Mouse (Mus musculus) testis, adult 2 months (tissue): Measurements from ENCODE around the gene Nfkb1. TPM values are rescaled to one million over a fixed set of nuclear protein-coding genes. Genes with fewer than 3 reads are reported as not detected.
A peak's percentile ranks its signal among the peaks of the same experiment; 100 is the strongest.

Source experiments
- H3K27ac ChIP-seq: fragments of 200-500 bp; 2 replicates; pipeline ENCODE4 v1.5.1; 2012; ENCODE audit warnings: low read depth, low read length; ENCODE audit not compliant: control insufficient read depth, insufficient read depth
- H3K27me3 ChIP-seq: fragments of 200-500 bp; 2 replicates; pipeline ENCODE4 v1.6.1; 2012; ENCODE audit warnings: mild to moderate bottlenecking, low read length, moderate library complexity; ENCODE audit not compliant: control insufficient read depth, insufficient read depth
- H3K36me3 ChIP-seq: fragments of 200-500 bp; 2 replicates; pipeline ENCODE4 v1.6.1; 2012; ENCODE audit warnings: mild to moderate bottlenecking, low read length; ENCODE audit not compliant: control insufficient read depth, insufficient read depth
- H3K4me1 ChIP-seq: fragments of 200-500 bp; 2 replicates; pipeline ENCODE4 v1.6.1; 2012; ENCODE audit warnings: low read length; ENCODE audit not compliant: control insufficient read depth, insufficient read depth
- H3K4me3 ChIP-seq: fragments of 200-500 bp; 2 replicates; pipeline ENCODE4 v1.5.1; 2012; ENCODE audit warnings: low read depth, mild to moderate bottlenecking, low read length, moderate library complexity, mixed read lengths; ENCODE audit not compliant: control insufficient read depth
- CTCF ChIP-seq: fragments of 200-500 bp; IDR thresholded peaks from 2 replicates; pipeline ENCODE4 v1.5.1; 2012; ENCODE audit warnings: low read depth, mild to moderate bottlenecking, inconsistent platforms, low read length, moderate library complexity; ENCODE audit not compliant: control insufficient read depth, insufficient read depth, insufficient replicate concordance
- POLR2A ChIP-seq: fragments of 200-500 bp; IDR thresholded peaks from 2 replicates; pipeline ENCODE4 v1.6.1; 2012; ENCODE audit warnings: low read depth, mild to moderate bottlenecking, inconsistent platforms, low read length, moderate library complexity; ENCODE audit not compliant: control insufficient read depth
- polyA plus RNA-seq: library from polyadenylated mRNA; depleted of rRNA; stranded (reverse); fragments of >200 nt; gene quantifications from 2 replicates; pipeline ENCODE4 v1.2.3, GENCODE M21; 2012

The Nfkb1 gene
- polyA plus RNA-seq, 1 experiment = 13.4 TPM

DNA sequence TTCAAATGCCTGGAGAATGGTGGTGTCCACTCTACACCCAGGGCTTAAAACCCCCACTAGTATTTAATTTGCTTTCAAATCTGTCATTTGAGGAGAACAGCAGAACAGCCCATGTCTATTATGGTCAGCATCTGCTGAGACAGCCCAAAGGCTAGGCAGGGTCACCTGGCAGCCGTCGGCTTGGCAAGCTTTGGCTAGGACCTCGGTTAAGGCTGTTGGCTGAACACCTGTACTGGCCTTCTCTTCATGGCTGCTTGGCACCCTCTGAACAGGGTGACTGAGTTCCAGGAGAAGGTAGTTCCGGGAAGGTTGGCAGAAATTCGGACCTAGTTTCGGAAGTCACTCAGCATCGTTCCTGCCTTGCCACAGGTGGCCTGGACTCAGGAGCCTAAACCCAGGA is 109.1 kb downstream of the Nfkb1 start:
- Histone ChIP-seq H3K4me3 (no peak overlapping the region), H3K27me3 (no peaks in the 10 kb centered on the region), H3K36me3 (no peaks in the 10 kb centered on the region), H3K27ac (no peak overlapping the region), H3K4me1 (no peaks in the 10 kb centered on the region)
- TF ChIP-seq POLR2A (no peak), CTCF (no peak)

DNA sequence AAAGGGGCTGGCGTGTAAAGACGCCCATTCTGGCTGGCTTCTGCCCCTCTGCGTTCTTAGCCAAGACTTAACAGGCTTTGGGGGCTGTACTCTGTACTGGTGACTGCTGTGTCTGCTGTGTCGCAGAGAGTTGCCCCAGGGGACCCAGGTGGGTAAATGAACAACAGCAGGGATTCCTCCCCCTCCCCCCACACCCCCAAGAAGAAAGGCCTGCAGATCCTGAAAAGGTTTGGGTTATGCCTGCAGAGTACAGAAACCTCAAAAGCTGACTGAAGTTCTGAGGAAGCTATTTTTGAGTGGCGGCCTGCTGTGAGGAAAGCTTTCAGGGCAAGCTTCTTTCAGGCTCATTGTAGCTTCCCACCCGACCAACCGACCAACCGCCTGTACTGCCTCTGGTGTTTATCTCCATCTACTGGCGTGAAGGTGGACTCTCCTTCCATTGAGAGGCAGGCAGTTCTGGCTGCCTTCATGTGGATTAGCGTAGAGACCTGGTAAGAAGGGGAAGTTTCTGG is 109.7 kb downstream of the Nfkb1 start:
- Histone ChIP-seq H3K27ac (peak overlapping the region; percentile 30), H3K36me3 (no peaks in the 10 kb centered on the region), H3K27me3 (no peaks in the 10 kb centered on the region), H3K4me3 (no peak overlapping the region), H3K4me1 (no peaks in the 10 kb centered on the region)
- no peak for TF ChIP-seq POLR2A
- no peak for TF ChIP-seq CTCF

DNA sequence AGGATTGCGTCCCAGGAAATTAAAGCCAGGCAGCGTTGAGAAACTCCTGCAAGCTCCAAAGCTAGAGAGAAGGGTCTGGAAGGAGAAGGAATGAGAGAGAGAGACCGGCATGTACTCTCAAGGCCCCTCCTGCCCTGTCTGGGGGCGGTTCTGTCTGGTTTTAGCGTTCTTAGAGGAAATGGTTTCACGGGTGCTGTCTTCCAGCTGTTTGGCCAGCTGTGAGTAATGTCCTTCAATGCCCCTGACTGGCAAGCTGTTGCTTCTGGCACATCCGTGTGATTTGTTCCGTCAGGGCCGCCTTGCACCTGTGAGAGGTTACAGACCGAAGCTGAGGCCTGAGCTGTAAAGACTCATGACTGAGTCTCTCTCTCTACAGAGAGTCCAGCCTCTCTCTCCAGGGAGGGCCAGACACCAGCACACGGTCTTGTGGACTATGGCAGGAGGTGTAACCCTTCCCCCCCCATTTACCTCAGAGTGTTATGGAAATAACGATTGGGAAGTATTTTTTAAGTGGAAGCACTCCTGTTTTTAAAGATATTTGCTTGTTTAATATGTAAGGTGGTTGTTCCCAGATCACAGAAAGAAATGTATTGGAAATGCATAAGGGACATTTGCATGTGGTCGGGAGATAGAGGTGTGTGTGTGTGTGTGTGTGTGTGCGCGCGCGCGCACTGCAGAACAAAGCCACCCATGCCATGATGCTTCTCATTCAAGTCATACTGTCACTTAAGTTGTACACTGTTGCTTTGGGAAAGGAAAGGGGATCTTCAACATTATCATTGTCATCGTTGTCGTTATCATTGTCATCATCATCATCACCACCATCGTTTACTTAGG is 110.7 kb downstream of the Nfkb1 start:
- TF ChIP-seq CTCF (no peak), POLR2A (no peak)
- no peaks in the 10 kb centered on the region for H3K36me3 ChIP-seq
- no peaks in the 10 kb centered on the region for H3K27me3 ChIP-seq
- no peak overlapping the region for H3K4me3 ChIP-seq
- H3K4me1 ChIP-seq = no peaks in the 10 kb centered on the region
- peak overlapping the region; percentile 15; the same call in 1 of the 2 replicates for H3K27ac ChIP-seq

DNA sequence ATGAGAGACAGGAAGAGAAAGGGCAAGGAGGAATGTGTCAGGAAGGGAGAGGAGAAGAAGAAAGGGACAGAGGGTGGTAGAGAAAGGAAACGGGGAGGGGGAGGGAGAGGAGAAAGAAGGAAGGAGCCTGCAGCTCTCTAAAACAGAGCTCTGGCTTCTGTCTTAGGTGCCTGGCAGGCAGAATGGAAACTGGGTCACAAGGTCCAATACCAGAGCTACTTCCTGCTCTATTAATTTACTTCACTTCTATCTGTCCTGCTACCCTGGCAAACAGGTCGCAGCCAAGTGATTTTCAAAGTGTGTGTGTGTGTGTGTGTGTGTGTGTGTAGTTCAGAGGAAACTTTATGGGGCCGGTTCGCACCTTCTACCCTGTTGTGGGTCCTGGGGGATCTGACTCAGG is 112.2 kb downstream of the Nfkb1 start:
- no peak for TF ChIP-seq POLR2A
- no peak for TF ChIP-seq CTCF
- no peak overlapping the region; the same call in 1 of the 2 replicates for H3K27ac ChIP-seq

DNA sequence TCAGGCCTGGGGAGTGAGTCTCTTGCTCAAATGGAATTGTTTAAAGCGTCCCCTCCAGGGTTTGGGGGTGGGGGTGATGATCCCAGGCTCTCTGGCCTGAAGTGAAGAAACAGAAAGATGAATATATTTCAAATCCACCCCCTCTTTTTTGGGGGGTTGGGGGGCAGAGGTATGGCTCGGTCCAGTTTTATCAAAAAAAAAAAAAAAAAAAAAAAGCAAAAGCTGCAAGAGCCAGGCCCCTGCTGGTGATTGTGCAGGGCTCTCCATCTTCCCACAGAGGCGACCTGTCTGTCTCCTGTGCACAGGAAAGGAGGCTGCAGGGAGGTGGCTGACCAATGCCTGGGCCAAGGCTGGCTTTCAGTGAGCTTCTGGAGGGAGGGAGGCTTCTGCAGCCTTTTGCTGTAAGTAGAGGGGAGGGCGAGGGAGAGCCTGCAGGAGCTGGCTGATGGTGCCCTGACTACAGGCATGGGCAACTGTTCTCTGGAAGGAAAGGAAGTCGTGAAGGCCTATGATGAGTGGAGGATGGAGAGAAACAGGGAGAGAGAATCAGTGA is 112.7 kb downstream of the Nfkb1 start:
- H3K27me3 ChIP-seq = no peaks in the 10 kb centered on the region
- no peak overlapping the region for H3K4me3 ChIP-seq
- no peak for TF ChIP-seq POLR2A
- TF ChIP-seq CTCF = no peak
- no peaks in the 10 kb centered on the region; the same call in 1 of the 2 replicates for H3K4me1 ChIP-seq
- no peak overlapping the region; the same call in 1 of the 2 replicates for H3K27ac ChIP-seq
- no peaks in the 10 kb centered on the region for H3K36me3 ChIP-seq

More for the DNA sequence above, 112.2 kb downstream of the Nfkb1 start:
- H3K4me1 ChIP-seq = no peaks in the 10 kb centered on the region; the same call in 1 of the 2 replicates
- no peaks in the 10 kb centered on the region for H3K36me3 ChIP-seq
- H3K27me3 ChIP-seq = no peaks in the 10 kb centered on the region
- no peak overlapping the region for H3K4me3 ChIP-seq

DNA sequence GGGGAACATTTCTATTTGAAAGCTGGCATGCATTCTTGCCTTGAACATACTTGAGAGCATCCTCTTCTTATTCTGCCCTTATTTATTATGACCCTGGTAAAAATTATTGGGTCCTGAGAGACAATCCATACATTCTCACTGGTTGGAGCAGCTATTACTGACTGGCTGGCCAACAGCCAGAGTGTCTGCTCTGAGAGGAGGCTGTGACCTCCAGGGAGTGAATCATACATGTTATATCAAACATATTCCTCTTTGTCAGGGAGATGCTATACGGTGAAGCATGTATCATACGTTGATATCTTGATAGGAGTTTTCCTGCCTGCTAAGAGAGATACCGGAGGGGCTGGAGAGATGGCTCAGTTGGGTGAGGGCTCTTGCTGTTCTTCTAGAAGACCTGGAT is 116.2 kb downstream of the Nfkb1 start:
- Histone ChIP-seq H3K36me3 (no peaks in the 10 kb centered on the region), H3K4me1 (peaks cover 2% of the 10 kb centered on the region), H3K27me3 (no peaks in the 10 kb centered on the region), H3K27ac (no peak overlapping the region), H3K4me3 (no peak overlapping the region)
- TF ChIP-seq CTCF = no peak
- no peak for TF ChIP-seq POLR2A

GRCm38 (mm10) chr3:135573051-135573450 is 118.3 kb downstream of the Nfkb1 start:
- Histone ChIP-seq H3K4me1 (peaks cover 2% of the 10 kb centered on the region), H3K36me3 (no peaks in the 10 kb centered on the region), H3K4me3 (no peak overlapping the region), H3K27ac (peak overlapping the region; percentile 82), H3K27me3 (no peaks in the 10 kb centered on the region)
- no peak for TF ChIP-seq CTCF
- no peak for TF ChIP-seq POLR2A
